ENCODE assay signal across 8 mouse cellular contexts in genomic region chr1:52578298-52579056, GRCm38 (mm10). TPM values are rescaled to one million over a fixed set of nuclear protein-coding genes. Genes with fewer than 3 reads are reported as not detected.
DNase-seq lines count a peak whose midpoint lies in the region; ATAC-seq and TF ChIP-seq lines count a peak whose summit lies in the region.

No protein-coding gene starts in this region.

- H3K36me3 ChIP-seq in heart, embryonic 11.5 days (ENCODE audit: control insufficient read depth, insufficient read depth, low read length), result no peaks in the 10 kb centered on the region
- no peaks in the 10 kb centered on the region for H3K36me3 ChIP-seq in lung, postnatal 0 days (ENCODE audit: insufficient read depth, low read length)

- H3K4me2 ChIP-seq in heart, embryonic 11.5 days, result peak overlapping the region; percentile 34
- no peak overlapping the region for H3K4me2 ChIP-seq in lung, postnatal 0 days (replicated peaks; ENCODE audit: low read depth, low read length)

- no peak for DNase-seq in gastrocnemius, adult 2 months
- DNase-seq in gastrocnemius, postnatal 4 days (ENCODE audit: low spot score in 2 of 2), result no peak
- peak; percentile 86 for DNase-seq in brain, embryonic 14.5 days (ENCODE audit: low read depth)
- DNase-seq in layer of hippocampus, adult 2 months (ENCODE audit: low spot score in 2 of 2), result peak; percentile 14 to 20
- peak; percentile 85 for DNase-seq in lung, postnatal 0 days (ENCODE audit: low spot score)
- peak; percentile 62 to 80 for DNase-seq in right cerebral cortex, postnatal 10 days (ENCODE audit: low spot score in 2 of 2)
- no peak for DNase-seq in cerebellum, adult 18-20 months

- peak; percentile 92 for ATAC-seq in heart, embryonic 11.5 days (replicated peaks; ENCODE audit: insufficient number of reproducible peaks, low FRiP score, low TSS enrichment)
- peak; percentile 80 for ATAC-seq in lung, postnatal 0 days

- peak; percentile 41; the same call in 1 of the 2 replicates for TF ChIP-seq EP300 in lung, postnatal 0 days (IDR thresholded peaks at IDR 0.05)

- H3K4me1 ChIP-seq in heart, embryonic 11.5 days (ENCODE audit: control insufficient read depth, insufficient read depth, low read length), result peaks cover 18% of the 10 kb centered on the region
- H3K4me1 ChIP-seq in lung, postnatal 0 days (ENCODE audit: insufficient read depth, low read depth, low read length), result peaks cover 10% of the 10 kb centered on the region; the same call in 1 of the 2 replicates

- H3K4me3 ChIP-seq in gastrocnemius, adult 2 months, result no peak overlapping the region
- no peak overlapping the region for H3K4me3 ChIP-seq in heart, embryonic 11.5 days (ENCODE audit: low read depth, low read length)
- H3K4me3 ChIP-seq in layer of hippocampus, adult 2 months, result no peak overlapping the region
- H3K4me3 ChIP-seq in lung, postnatal 0 days (ENCODE audit: low read depth, low read length), result no peak overlapping the region

- H3K27ac ChIP-seq in gastrocnemius, adult 2 months, result peak overlapping the region; percentile 8; the same call in 1 of the 2 replicates
- H3K27ac ChIP-seq in heart, embryonic 11.5 days (ENCODE audit: low read depth, low read length), result peak overlapping the region; percentile 73
- H3K27ac ChIP-seq in layer of hippocampus, adult 2 months, result no peak overlapping the region
- H3K27ac ChIP-seq in lung, postnatal 0 days (ENCODE audit: low read length), result peak overlapping the region; percentile 15; the same call in 1 of the 2 replicates

- TF ChIP-seq POLR2A in brain, embryonic 14.5 days (IDR thresholded peaks at IDR 0.05; ENCODE audit: borderline replicate concordance, extremely low read depth, insufficient read depth, insufficient read length, poor library complexity, severe bottlenecking), result no peak

- H3K9ac ChIP-seq in heart, embryonic 11.5 days (ENCODE audit: low read depth, low read length), result peak overlapping the region; percentile 39
- no peak overlapping the region for H3K9ac ChIP-seq in lung, postnatal 0 days (replicated peaks; ENCODE audit: low read depth)

- no peaks in the 10 kb centered on the region for H3K9me3 ChIP-seq in heart, embryonic 11.5 days (replicated peaks; ENCODE audit: control insufficient read depth, low read length)
- H3K9me3 ChIP-seq in lung, postnatal 0 days (ENCODE audit: low read length), result no peaks in the 10 kb centered on the region

- no peak for TF ChIP-seq CTCF in gastrocnemius, adult 2 months (IDR thresholded peaks at IDR 0.05)
- TF ChIP-seq CTCF in brain, embryonic 14.5 days (IDR thresholded peaks at IDR 0.05; ENCODE audit: borderline replicate concordance, extremely low read depth, insufficient read depth, insufficient read length), result no peak
- TF ChIP-seq CTCF in layer of hippocampus, adult 2 months (conservative IDR thresholded peaks at IDR 0.05), result no peak
- TF ChIP-seq CTCF in lung, postnatal 0 days (IDR thresholded peaks at IDR 0.05), result no peak

- 10% methylated on average over 5 of the region's 5 CpGs for WGBS in heart, embryonic 11.5 days (ENCODE audit: insufficient replicate concordance)
- 19% methylated on average over 5 of the region's 5 CpGs for WGBS in lung, postnatal 0 days

- H3K27me3 ChIP-seq in heart, embryonic 11.5 days (ENCODE audit: control insufficient read depth, insufficient read depth, low read length), result no peaks in the 10 kb centered on the region
- H3K27me3 ChIP-seq in lung, postnatal 0 days (replicated peaks; ENCODE audit: insufficient read depth, low read length), result no peaks in the 10 kb centered on the region

- intact Hi-C loops in gastrocnemius, adult 2 months (cut with DNase I), result no loop called here

RNA-seq across cellular contexts. Expression of gene Nemp2, which starts 52.0 kb away (rescaled TPM):
- total RNA-seq in gastrocnemius, adult 2 months (2021), result under 1 TPM; 0.39 to 0.48 TPM
- total RNA-seq in gastrocnemius, postnatal 4 days (2021), result 1 to 10 TPM; 4.2 to 5.8 TPM
- polyA plus RNA-seq in brain, embryonic 14.5 days (2012; rRNA removed), result 19.9 and 25.6 TPM in 2 replicates
- polyA plus RNA-seq in heart, embryonic 11.5 days (2014; fragmentation: Nextera tagmentation; extraction: Ambion mirVana), result 8.2 and 8.5 TPM in 2 replicates
- total RNA-seq in layer of hippocampus, adult 2 months (2021), result 1 to 10 TPM; 4.7 to 5.1 TPM
- 3.3 and 3.5 TPM in 2 replicates for polyA plus RNA-seq in lung, postnatal 0 days (2015; fragmentation: Nextera tagmentation; extraction: Ambion mirVana)

Comparison
In these comparisons a context has a peak if more than half of its experiments do, and no peak if none do; other contexts are left out.
1. DNase-seq: peak in brain, embryonic 14.5 days (single experiment), layer of hippocampus, adult 2 months (2 of 2), lung, postnatal 0 days (single experiment) and right cerebral cortex, postnatal 10 days (2 of 2); none in gastrocnemius, adult 2 months (single experiment), gastrocnemius, postnatal 4 days (0 of 2) and cerebellum, adult 18-20 months (0 of 2).